Mouse (Mus musculus) small intestine, adult 2 months (tissue): ENCODE measurements around the gene Susd6. TPM values are rescaled to one million over a fixed set of nuclear protein-coding genes. Genes with fewer than 3 reads are reported as not detected.

Experiments
- H3K27ac ChIP-seq: fragments of 200-500 bp; 2 replicates; pipeline ENCODE4 v1.5.1; 2012; ENCODE audit warnings: low read depth, low read length, control low read depth, inconsistent platforms; ENCODE audit not compliant: insufficient read depth
- H3K27me3 ChIP-seq: fragments of 200-500 bp; 2 replicates; pipeline ENCODE4 v1.6.1; 2012; ENCODE audit warnings: mild to moderate bottlenecking, moderate library complexity, low read length, inconsistent platforms; ENCODE audit not compliant: control insufficient read depth, insufficient read depth
- H3K36me3 ChIP-seq: fragments of 200-500 bp; 2 replicates; pipeline ENCODE4 v1.6.1; 2012; ENCODE audit warnings: mild to moderate bottlenecking, low read length, control low read depth, inconsistent platforms; ENCODE audit not compliant: control insufficient read depth, insufficient read depth
- H3K4me1 ChIP-seq: fragments of 200-500 bp; 2 replicates; pipeline ENCODE4 v1.6.1; 2012; ENCODE audit warnings: low read length, inconsistent platforms, mixed read lengths; ENCODE audit not compliant: control insufficient read depth, insufficient read depth, insufficient read length
- H3K4me3 ChIP-seq: fragments of 200-500 bp; 2 replicates; pipeline ENCODE4 v1.5.1; 2012; ENCODE audit warnings: low read depth, mild to moderate bottlenecking, control low read depth, inconsistent platforms, low read length, moderate library complexity
- CTCF ChIP-seq: fragments of 200-500 bp; IDR thresholded peaks from 2 replicates; pipeline ENCODE4 v1.5.1; 2012; ENCODE audit warnings: low read depth, mild to moderate bottlenecking, control low read depth, inconsistent platforms, low read length, moderate library complexity, mixed read lengths; ENCODE audit not compliant: insufficient replicate concordance, insufficient read length; ENCODE audit errors: extremely low read depth
- POLR2A ChIP-seq: fragments of 200-500 bp; IDR thresholded peaks from 2 replicates; pipeline ENCODE4 v1.6.1; 2012; ENCODE audit warnings: low read depth, mild to moderate bottlenecking, control low read depth, inconsistent platforms, low read length, moderate library complexity
- WGBS: fragments of 180-500 bp; shearing (Covaris S2); methylation state at CpG from one replicate; pipeline ENCODE4 v1.1.7; 2018; 5-methylcytosine and 5-hydroxymethylcytosine counted together
- polyA plus RNA-seq: library from polyadenylated mRNA; depleted of rRNA; stranded (reverse); fragments of >200 nt; gene quantifications from 2 replicates; pipeline ENCODE4 v1.2.3, GENCODE M21; 2012

The Susd6 gene
- polyA plus RNA-seq, 1 experiment, result 54.9 TPM

DNA sequence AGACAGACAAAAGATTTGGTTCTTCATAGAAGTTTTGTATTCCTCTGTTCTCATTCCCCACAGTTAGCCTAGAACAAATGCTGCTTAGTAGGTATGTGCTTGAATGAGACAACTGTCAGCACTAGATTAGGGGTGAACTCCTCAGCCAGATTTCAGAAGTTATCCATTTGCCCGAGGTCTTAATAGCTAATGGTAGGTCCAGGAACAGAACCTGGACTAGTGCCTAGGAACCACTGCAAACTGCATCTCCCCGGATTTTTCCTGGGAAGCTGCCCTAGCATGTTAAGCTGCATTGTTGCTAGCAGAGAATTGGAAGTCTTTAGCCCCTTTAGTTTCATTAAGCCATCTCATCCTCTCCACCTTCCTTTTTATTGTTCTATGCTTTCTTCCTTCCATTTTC lies 39.9 kb downstream of the Susd6 start:
- TF ChIP-seq POLR2A, result no peak
- TF ChIP-seq CTCF, result no peak
- H3K36me3 ChIP-seq, result peaks cover 8% of the 10 kb centered on the region; the same call in 1 of the 2 replicates
- 15% methylated on average over 2 of the region's 2 CpGs for WGBS
- no peaks in the 10 kb centered on the region for H3K27me3 ChIP-seq
- H3K4me3 ChIP-seq, result no peak overlapping the region
- H3K27ac ChIP-seq, result peak overlapping the region; percentile 14; the same call in 1 of the 2 replicates
- H3K4me1 ChIP-seq, result peaks cover 29% of the 10 kb centered on the region

- H3K4me3 ChIP-seq, result no peak overlapping the region
These were observed 40.5 kb downstream of the Susd6 start for GRCm38 (mm10) chr12:80830820-80831219.

GRCm38 (mm10) chr12:80832313-80832712 lies 42.0 kb downstream of the Susd6 start:
- Histone ChIP-seq H3K4me3 (no peak overlapping the region), H3K4me1 (peaks cover 28% of the 10 kb centered on the region), H3K27ac (no peak overlapping the region), H3K27me3 (no peaks in the 10 kb centered on the region), H3K36me3 (peaks cover 8% of the 10 kb centered on the region; the same call in 1 of the 2 replicates)
- 18% methylated on average over 1 of the region's 1 CpGs for WGBS
- TF ChIP-seq POLR2A (no peak), CTCF (no peak)

More at GRCm38 (mm10) chr12:80830820-80831219, 40.5 kb downstream of the Susd6 start:
- Histone ChIP-seq H3K27me3 (no peaks in the 10 kb centered on the region), H3K36me3 (peaks cover 8% of the 10 kb centered on the region; the same call in 1 of the 2 replicates), H3K4me1 (peaks cover 29% of the 10 kb centered on the region), H3K27ac (no peak overlapping the region)
- WGBS, result 10% methylated on average over 2 of the region's 2 CpGs
- no peak for TF ChIP-seq POLR2A

GRCm38 (mm10) chr12:80833541-80833940 lies 43.2 kb downstream of the Susd6 start:
- Histone ChIP-seq H3K36me3 (peaks cover 4% of the 10 kb centered on the region; the same call in 1 of the 2 replicates), H3K4me1 (peaks cover 31% of the 10 kb centered on the region), H3K27ac (no peak overlapping the region), H3K27me3 (no peaks in the 10 kb centered on the region), H3K4me3 (no peak overlapping the region)
- 35% methylated on average over 2 of the region's 2 CpGs for WGBS
- TF ChIP-seq POLR2A (no peak), CTCF (no peak)

DNA sequence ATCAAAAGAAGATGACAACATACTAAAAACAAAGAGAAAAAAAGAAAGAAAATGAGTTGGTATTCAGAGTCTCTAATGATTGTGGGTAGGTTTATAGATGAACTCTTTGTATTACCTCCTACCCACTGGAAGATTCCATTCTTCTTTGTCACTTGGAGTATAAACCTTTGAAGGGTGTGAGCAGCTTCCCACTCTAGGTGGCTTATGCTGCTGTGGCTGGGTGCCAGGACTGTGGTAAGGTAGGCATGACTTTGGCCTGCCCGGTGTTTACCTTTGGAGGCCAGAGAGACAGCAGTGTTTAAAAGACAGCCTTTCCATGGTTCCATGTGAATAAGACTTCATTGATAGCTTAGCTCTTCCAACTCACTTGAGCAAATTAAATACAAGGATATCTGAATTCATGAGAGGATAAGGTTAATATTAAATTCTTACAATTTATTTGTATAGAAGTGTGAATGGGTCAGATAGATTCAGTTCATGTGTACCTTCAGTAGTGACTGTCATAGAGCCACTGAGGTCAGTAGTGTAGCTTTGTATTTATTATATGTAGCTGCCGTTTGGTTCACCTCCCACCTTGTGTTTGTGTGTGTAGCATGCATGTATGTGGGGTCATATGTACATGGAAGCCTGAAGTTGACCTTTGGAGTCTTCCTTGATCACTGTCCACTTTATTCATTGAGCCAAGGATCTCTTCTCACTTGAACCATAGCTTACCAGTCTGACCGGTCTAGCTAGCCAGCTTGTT lies 44.0 kb downstream of the Susd6 start:
- no peak overlapping the region; the same call in 1 of the 2 replicates for H3K27ac ChIP-seq
- H3K27me3 ChIP-seq, result no peaks in the 10 kb centered on the region
- WGBS, result 43% methylated on average over 3 of the region's 3 CpGs
- peaks cover 1% of the 10 kb centered on the region; the same call in 1 of the 2 replicates for H3K36me3 ChIP-seq
- no peak for TF ChIP-seq POLR2A
- TF ChIP-seq CTCF, result no peak
- peaks cover 33% of the 10 kb centered on the region for H3K4me1 ChIP-seq
- no peak overlapping the region for H3K4me3 ChIP-seq

DNA sequence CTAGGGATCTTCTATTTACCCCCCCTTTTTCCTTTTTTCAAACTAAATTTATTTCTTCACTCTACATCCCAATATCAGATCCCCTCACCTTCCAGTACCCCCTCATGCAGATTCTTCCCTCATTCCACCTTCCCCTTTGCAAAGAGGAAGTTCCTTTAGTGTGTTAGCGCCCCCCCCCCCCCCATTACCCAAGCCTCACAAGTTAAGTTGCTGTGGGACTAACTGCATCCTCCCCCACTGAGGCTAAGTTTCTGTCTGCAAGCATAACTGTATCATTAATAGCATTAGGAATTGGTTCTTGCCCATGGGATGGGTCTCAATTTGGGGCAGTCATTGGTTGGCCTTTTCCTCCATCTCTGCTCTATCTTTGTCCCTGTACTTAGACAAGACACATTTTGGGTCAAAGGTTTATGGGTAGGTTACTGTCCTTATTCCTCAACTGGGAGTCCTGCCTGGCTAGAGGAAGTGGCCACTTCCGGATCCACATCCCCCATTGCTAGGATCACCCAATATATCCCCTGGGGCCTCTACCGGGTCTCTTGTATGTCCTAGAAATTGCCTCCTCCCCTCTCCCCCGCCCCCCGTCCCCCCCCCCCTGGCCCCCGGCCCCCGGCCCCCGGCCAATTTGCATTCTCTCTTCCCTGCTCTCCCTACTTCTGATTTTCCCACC lies 44.7 kb downstream of the Susd6 start:
- H3K27me3 ChIP-seq, result no peaks in the 10 kb centered on the region
- TF ChIP-seq CTCF, result no peak
- no peak for TF ChIP-seq POLR2A
- peaks cover 34% of the 10 kb centered on the region for H3K4me1 ChIP-seq
- WGBS, result 71% methylated on average over 8 of the region's 8 CpGs
- no peak overlapping the region for H3K4me3 ChIP-seq
- H3K36me3 ChIP-seq, result no peaks in the 10 kb centered on the region; the same call in 1 of the 2 replicates
- no peak overlapping the region for H3K27ac ChIP-seq

GRCm38 (mm10) chr12:80837614-80838013 lies 47.3 kb downstream of the Susd6 start:
- Histone ChIP-seq H3K36me3 (no peaks in the 10 kb centered on the region), H3K4me3 (no peak overlapping the region), H3K27me3 (no peaks in the 10 kb centered on the region), H3K27ac (no peak overlapping the region), H3K4me1 (peaks cover 33% of the 10 kb centered on the region)
- 40% methylated on average over 3 of the region's 3 CpGs for WGBS
- TF ChIP-seq CTCF, result no peak
- no peak for TF ChIP-seq POLR2A
